Mouse (Mus musculus) stomach, postnatal 0 days (tissue): ENCODE measurements around the gene Gm16429.
"Not testable (repeated sequence)": the region's sequence is repeated elsewhere in the genome, so short reads cannot be mapped to it uniquely, and the experiment has no call there.

Source experiments
- CTCF ChIP-seq: IDR thresholded peaks from 2 replicates; pipeline ENCODE4 v1.5.1; 2016; ENCODE audit warnings: antibody characterized with exemption, low read depth, mild to moderate bottlenecking, moderate library complexity
- EP300 ChIP-seq: optimal IDR thresholded peaks from 2 replicates; pipeline ENCODE3; 2016; ENCODE audit warnings: antibody characterized with exemption

DNA sequence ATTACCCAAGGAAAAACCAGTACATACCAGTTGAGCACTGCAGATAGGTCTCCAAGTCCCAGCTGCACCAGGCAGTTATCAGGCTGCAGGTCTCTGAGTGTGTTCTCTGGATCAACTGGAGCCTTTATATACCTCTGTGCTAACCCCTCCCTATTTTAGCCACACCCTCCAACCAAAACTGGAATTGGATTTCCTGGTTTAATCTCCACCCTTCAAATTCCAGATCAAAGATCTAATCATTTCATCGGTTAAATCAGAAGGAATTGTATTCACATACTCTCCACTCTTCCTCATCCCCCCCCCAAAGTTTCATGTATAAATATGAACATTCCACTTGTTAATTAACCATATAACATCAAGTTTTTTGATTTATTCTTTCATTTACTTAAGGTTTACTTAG, at the start of gene Gm16429:
- TF ChIP-seq EP300, CTCF: not testable (repeated sequence)
